Mouse (Mus musculus) ovary, postnatal 14 days (tissue): ENCODE results near the gene Klhl2.
A peak's percentile ranks its signal among the peaks of the same experiment; 100 is the strongest.

Experiments
- DNase-seq: peaks from one replicate; pipeline ENCODE4 v3.0.0; 2022; ENCODE audit warnings: low spot score

The Klhl2 gene

GRCm38 (mm10) chr8:64849897-64850541 lies at the start of gene Klhl2:
Klhl2 (minus strand) TSS chr8:64850017.
- DNase-seq: peak; percentile 64

GRCm38 (mm10) chr8:64898710-64899109 lies 48.9 kb upstream of the Klhl2 start:
- DNase-seq: no peak

- DNase-seq: no peak
These were observed 46.9 kb upstream of the Klhl2 start for GRCm38 (mm10) chr8:64896731-64897130.

- peak; percentile 4 for DNase-seq
These were observed 30.9 kb upstream of the Klhl2 start for GRCm38 (mm10) chr8:64880619-64881200.

GRCm38 (mm10) chr8:64877630-64878312 lies 28.0 kb upstream of the Klhl2 start:
- no peak for DNase-seq

- DNase-seq: no peak
These were observed 21.8 kb upstream of the Klhl2 start for GRCm38 (mm10) chr8:64871469-64872165.

GRCm38 (mm10) chr8:64870218-64870617 lies 20.4 kb upstream of the Klhl2 start:
- no peak for DNase-seq

- no peak for DNase-seq
These were observed 523 bp downstream of the Klhl2 start for GRCm38 (mm10) chr8:64849091-64849896.

- DNase-seq: no peak
These were observed 1.5 kb downstream of the Klhl2 start for GRCm38 (mm10) chr8:64848245-64848785.

GRCm38 (mm10) chr8:64847650-64848049 lies 2.2 kb downstream of the Klhl2 start:
- no peak for DNase-seq

- no peak for DNase-seq
These were observed 2.6 kb downstream of the Klhl2 start for GRCm38 (mm10) chr8:64847241-64847640.

GRCm38 (mm10) chr8:64845314-64845713 lies 4.5 kb downstream of the Klhl2 start:
- DNase-seq: no peak

- DNase-seq: no peak
These were observed 5.8 kb downstream of the Klhl2 start for GRCm38 (mm10) chr8:64844043-64844481.

GRCm38 (mm10) chr8:64843168-64843567 lies 6.6 kb downstream of the Klhl2 start:
- DNase-seq: no peak

GRCm38 (mm10) chr8:64841747-64842406 lies 7.9 kb downstream of the Klhl2 start:
- DNase-seq: peak; percentile 35

- no peak for DNase-seq
These were observed 10.2 kb downstream of the Klhl2 start for GRCm38 (mm10) chr8:64839628-64840027.

- no peak for DNase-seq
These were observed 14.2 kb downstream of the Klhl2 start for GRCm38 (mm10) chr8:64835475-64836122.

- DNase-seq: no peak
These were observed 15.5 kb downstream of the Klhl2 start for GRCm38 (mm10) chr8:64834071-64834877.

- DNase-seq: no peak
These were observed 17.2 kb downstream of the Klhl2 start for GRCm38 (mm10) chr8:64832581-64833135.
